Mouse (Mus musculus): ENCODE results near the gene Ptprj. TPM values are rescaled to one million over a fixed set of nuclear protein-coding genes. Genes with fewer than 3 reads are reported as not detected.

Gene Ptprj
- total and polyA plus RNA-seq, 3 experiments: 6.9 to 8.9 (median 7.3) TPM

- peaks cover 9 to 48% of the 10 kb centered on the region in 2 experiments; a peak in 3 of 4 replicates for H3K4me1 ChIP-seq (ENCODE audit: control insufficient read depth in 1 of 2, insufficient read depth in 2 of 2)
- in situ Hi-C loops (cut with MboI; ENCODE audit: low pct_ligation_motif_present, low pct_unique_long_range_greater_than_20kb, low sequenced_read_pairs) (no loop called here), dilution Hi-C loops (cut with MboI; ENCODE audit: extremely low pct_ligation_motif_present, extremely low pct_unique_long_range_greater_than_20kb, low sequenced_read_pairs) (no loop called here)
- DNase-seq (ENCODE audit: extremely low read depth): peak; percentile 53
- H3K4me3 ChIP-seq (replicated peaks in 1 of 3; ENCODE audit: low read depth in 2 of 3, low read length in 2 of 3, poor library complexity in 1 of 3): no peak overlapping the region
- H3K36me3 ChIP-seq (replicated peaks in 1 of 2; ENCODE audit: control insufficient read depth in 1 of 2, insufficient read depth in 1 of 2, low read length in 1 of 2): peaks cover 0 to 2% of the 10 kb centered on the region in 2 experiments
- H3K4me2 ChIP-seq (ENCODE audit: insufficient read depth, low read depth, poor library complexity, severe bottlenecking): peak overlapping the region; percentile 21
- TF ChIP-seq POLR2A (IDR thresholded peaks at IDR 0.05; ENCODE audit: low read depth, low read length) (peak; percentile 30; the same call in 1 of the 2 replicates), MAZ (IDR thresholded peaks at IDR 0.05; ENCODE audit: low read depth, low read length) (no peak), RAD21 (IDR thresholded peaks at IDR 0.05; ENCODE audit: low read depth, low read length) (no peak), TBP (conservative IDR thresholded peaks at IDR 0.05; ENCODE audit: low read depth, low read length) (0 out of 2 replicates have a peak, but pooled peaks have one; percentile 33), ELF1 (IDR thresholded peaks at IDR 0.05; ENCODE audit: low read depth, low read length) (peak; percentile 45; the same call in 1 of the 2 replicates), SIN3A (IDR thresholded peaks at IDR 0.05; ENCODE audit: low read length) (peak; percentile 24; the same call in 1 of the 2 replicates), NELFE (IDR thresholded peaks at IDR 0.05; ENCODE audit: low read depth, low read length) (no peak), NRF1 (IDR thresholded peaks at IDR 0.05; ENCODE audit: low read depth, low read length) (no peak), TCF12 (IDR thresholded peaks at IDR 0.05; ENCODE audit: low read depth, low read length) (0 out of 2 replicates have a peak, but pooled peaks have one; percentile 25), EP300 (IDR thresholded peaks at IDR 0.05; ENCODE audit: low read length) (no peak), MAX (IDR thresholded peaks at IDR 0.05; ENCODE audit: low read length) (no peak)
- H3K27me3 ChIP-seq (replicated peaks): no peaks in the 10 kb centered on the region
- H3K27ac ChIP-seq (ENCODE audit: insufficient read depth, low read depth): no peak overlapping the region; the same call in 1 of the 2 replicates
- no peaks in the 10 kb centered on the region for H3K9me3 ChIP-seq (replicated peaks; ENCODE audit: low read length)
- no peak overlapping the region for H3K9ac ChIP-seq (ENCODE audit: insufficient read depth, low read depth)
- H3K79me2 ChIP-seq (replicated peaks; ENCODE audit: control insufficient read depth, extremely low read depth, insufficient read depth, poor library complexity, severe bottlenecking): peaks cover 4% of the 10 kb centered on the region
These were observed 83.8 kb downstream of the Ptprj start for GRCm38 (mm10) chr2:90496680-90497074.

- in situ Hi-C loops (cut with MboI; ENCODE audit: low pct_ligation_motif_present, low pct_unique_long_range_greater_than_20kb, low sequenced_read_pairs): no loop called here
- Histone ChIP-seq H3K4me1 (ENCODE audit: control insufficient read depth in 1 of 2, insufficient read depth in 2 of 2) (peaks cover 13 to 48% of the 10 kb centered on the region in 2 experiments), H3K79me2 (replicated peaks; ENCODE audit: control insufficient read depth, extremely low read depth, insufficient read depth, poor library complexity, severe bottlenecking) (peaks cover 4% of the 10 kb centered on the region), H3K4me3 (replicated peaks in 1 of 3; ENCODE audit: low read depth in 2 of 3, low read length in 2 of 3, poor library complexity in 1 of 3) (no peak overlapping the region), H3K27me3 (replicated peaks) (no peaks in the 10 kb centered on the region), H3K36me3 (replicated peaks in 1 of 2; ENCODE audit: control insufficient read depth in 1 of 2, insufficient read depth in 1 of 2, low read length in 1 of 2) (peaks cover 0 to 2% of the 10 kb centered on the region in 2 experiments), H3K4me2 (ENCODE audit: insufficient read depth, low read depth, poor library complexity, severe bottlenecking) (peak overlapping the region; percentile 21), H3K9me3 (replicated peaks; ENCODE audit: low read length) (no peaks in the 10 kb centered on the region), H3K9ac (ENCODE audit: insufficient read depth, low read depth) (no peak overlapping the region), H3K27ac (ENCODE audit: insufficient read depth, low read depth) (peak overlapping the region; percentile 12; the same call in 1 of the 2 replicates)
- dilution Hi-C loops (cut with MboI; ENCODE audit: extremely low pct_ligation_motif_present, extremely low pct_unique_long_range_greater_than_20kb, low sequenced_read_pairs): no loop called here
- DNase-seq (ENCODE audit: extremely low read depth): peak; percentile 26
- TF ChIP-seq TBP (conservative IDR thresholded peaks at IDR 0.05; ENCODE audit: low read depth, low read length): no peak
- TF ChIP-seq MAFK (IDR thresholded peaks at IDR 0.05; ENCODE audit: insufficient replicate concordance, low read length): no peak
- no peak for TF ChIP-seq ZNF384 (IDR thresholded peaks at IDR 0.05; ENCODE audit: low read depth, low read length)
- no peak for TF ChIP-seq PAX5 (IDR thresholded peaks at IDR 0.05; ENCODE audit: low read length)
- TF ChIP-seq JUN (IDR thresholded peaks at IDR 0.05; ENCODE audit: insufficient read depth, low read depth, low read length): no peak
- TF ChIP-seq SIN3A (IDR thresholded peaks at IDR 0.05; ENCODE audit: low read length): 0 out of 2 replicates have a peak, but pooled peaks have one; percentile 40
- peak; percentile 7; the same call in 1 of the 2 replicates for TF ChIP-seq ETS1 (conservative IDR thresholded peaks at IDR 0.05; ENCODE audit: low read depth, low read length)
- no peak for TF ChIP-seq TCF12 (IDR thresholded peaks at IDR 0.05; ENCODE audit: low read depth, low read length)
- no peak for TF ChIP-seq POLR2A (IDR thresholded peaks at IDR 0.05; ENCODE audit: low read depth, low read length)
- no peak for TF ChIP-seq POLR2AphosphoS2 (IDR thresholded peaks at IDR 0.05; ENCODE audit: low read depth, low read length)
- TF ChIP-seq E2F4 (IDR thresholded peaks at IDR 0.05; ENCODE audit: insufficient replicate concordance, low read depth, low read length): no peak
- peak; percentile 30; the same call in 1 of the 2 replicates for TF ChIP-seq MAX (IDR thresholded peaks at IDR 0.05; ENCODE audit: low read length)
- no peak for TF ChIP-seq CHD2 (IDR thresholded peaks at IDR 0.05; ENCODE audit: low read length)
- TF ChIP-seq ZKSCAN1 (IDR thresholded peaks at IDR 0.05; ENCODE audit: borderline replicate concordance, low read depth, low read length): no peak
- 0 out of 2 replicates have a peak, but pooled peaks have one; percentile 43 for TF ChIP-seq BHLHE40 (IDR thresholded peaks at IDR 0.05; ENCODE audit: low read depth, low read length)
- no peak for TF ChIP-seq RAD21 (IDR thresholded peaks at IDR 0.05; ENCODE audit: low read depth, low read length)
- TF ChIP-seq EP300 (IDR thresholded peaks at IDR 0.05; ENCODE audit: low read length): 0 out of 2 replicates have a peak, but pooled peaks have one; percentile 40
- no peak for TF ChIP-seq CHD1 (IDR thresholded peaks at IDR 0.05; ENCODE audit: low read depth, low read length)
- TF ChIP-seq RCOR1 (conservative IDR thresholded peaks at IDR 0.05; ENCODE audit: low read depth, low read length): no peak
- no peak; the same call in 1 of the 2 replicates for TF ChIP-seq ELF1 (IDR thresholded peaks at IDR 0.05; ENCODE audit: low read depth, low read length)
- no peak for TF ChIP-seq USF1 (IDR thresholded peaks at IDR 0.05; ENCODE audit: low read depth, low read length)
- no peak for TF ChIP-seq CTCF (conservative IDR thresholded peaks at IDR 0.05 in 1 of 2, IDR thresholded peaks at IDR 0.05 in 1 of 2; ENCODE audit: low read depth in 2 of 2, low read length in 2 of 2)
- TF ChIP-seq UBTF (IDR thresholded peaks at IDR 0.05; ENCODE audit: low read depth, low read length): no peak
- TF ChIP-seq MYC (IDR thresholded peaks at IDR 0.05; ENCODE audit: low read depth, low read length): no peak
- TF ChIP-seq SMC3 (IDR thresholded peaks at IDR 0.05; ENCODE audit: low read depth, low read length): no peak
- TF ChIP-seq MXI1 (IDR thresholded peaks at IDR 0.05; ENCODE audit: low read depth, low read length): no peak
- TF ChIP-seq ZMIZ1 (IDR thresholded peaks at IDR 0.05; ENCODE audit: low read depth, low read length): no peak
- no peak for TF ChIP-seq MAZ (IDR thresholded peaks at IDR 0.05; ENCODE audit: low read depth, low read length)
These were observed 84.3 kb downstream of the Ptprj start for GRCm38 (mm10) chr2:90496012-90496679.

Measured in CH12.LX (cell line).